Mouse (Mus musculus) forebrain, embryonic 14.5 days (tissue): ENCODE measurements at regions not wholly inside any gene's neighbourhood (a gene's known extent, or its start where the extent isn't known, plus 50 kb on each side); places are given as distances from the start of the nearest gene placed in this dataset.

Experiments used
- ATAC-seq: fragments of 200-750 bp; cut with Nextera tagmentation; 2 replicates; pipeline ENCODE4 v1.8.0; 2017; ENCODE audit warnings: mild to moderate bottlenecking, moderate library complexity
- DNase-seq: peaks from one replicate; pipeline ENCODE4 v3.0.0-alpha.2; 2015; ENCODE audit warnings: low spot score
- H3K27ac ChIP-seq: fragments of 300-500 bp; sonication (generic); 2 replicates; pipeline ENCODE4 v1.5.1; 2014; ENCODE audit warnings: low read depth, mild to moderate bottlenecking, control low read depth, low read length, moderate library complexity
- H3K27me3 ChIP-seq: fragments of 300-500 bp; sonication (generic); replicated peaks from 2 replicates; pipeline ENCODE4 v1.6.1; 2014; ENCODE audit warnings: low read length, control low read depth, mixed read lengths; ENCODE audit not compliant: control insufficient read depth, insufficient read depth
- H3K36me3 ChIP-seq: fragments of 300-500 bp; sonication (generic); 2 replicates; pipeline ENCODE4 v1.6.1; 2014; ENCODE audit warnings: low read length, control low read depth; ENCODE audit not compliant: control insufficient read depth, insufficient read depth
- H3K4me1 ChIP-seq: fragments of 300-500 bp; sonication (generic); 2 replicates; pipeline ENCODE4 v1.6.1; 2014; ENCODE audit warnings: antibody characterized with exemption, low read length, control low read depth; ENCODE audit not compliant: control insufficient read depth, insufficient read depth
- H3K4me2 ChIP-seq: fragments of 300-500 bp; sonication (generic); 2 replicates; pipeline ENCODE4 v1.6.1; 2014; ENCODE audit warnings: mild to moderate bottlenecking, control low read depth, low read length
- H3K4me3 ChIP-seq: fragments of 300-500 bp; sonication (generic); 2 replicates; pipeline ENCODE4 v1.5.1; 2014; ENCODE audit warnings: low read depth, low read length, control low read depth
- H3K9ac ChIP-seq: fragments of 300-500 bp; sonication (generic); 2 replicates; pipeline ENCODE4 v1.6.1; 2014; ENCODE audit warnings: mild to moderate bottlenecking, low read length, control low read depth, moderate library complexity
- H3K9me3 ChIP-seq: fragments of 300-500 bp; sonication (generic); replicated peaks from 2 replicates; pipeline ENCODE4 v1.6.1; 2016; ENCODE audit warnings: low read length, control low read depth, mixed read lengths; ENCODE audit not compliant: control insufficient read depth
- WGBS: fragments of 180-500 bp; shearing (Covaris S2); extraction: QIAGEN DNeasy Blood & Tissue Kit; methylation state at CpG from one replicate; pipeline ENCODE4 v1.1.7; 2014; 5-methylcytosine and 5-hydroxymethylcytosine counted together

GRCm38 (mm10) chrX:76077781-76078180, 186.3 kb upstream of the Cldn34b3 start:
- WGBS, result 50% methylated on average over 3 of the region's 3 CpGs

GRCm38 (mm10) chrX:76082670-76083069, 181.4 kb upstream of the Cldn34b3 start:
- ATAC-seq, result no peak
- no peaks in the 10 kb centered on the region for H3K4me1 ChIP-seq
- no peak overlapping the region for H3K27ac ChIP-seq
- no peak overlapping the region for H3K4me3 ChIP-seq
- H3K36me3 ChIP-seq, result no peaks in the 10 kb centered on the region
- H3K4me2 ChIP-seq, result no peak overlapping the region
- peak; percentile 32 for DNase-seq
- no peaks in the 10 kb centered on the region for H3K9me3 ChIP-seq
- H3K9ac ChIP-seq, result no peak overlapping the region
- 74% methylated on average over 4 of the region's 4 CpGs for WGBS
- H3K27me3 ChIP-seq, result no peaks in the 10 kb centered on the region

More at GRCm38 (mm10) chrX:76077781-76078180, 186.3 kb upstream of the Cldn34b3 start:
- DNase-seq (peak; percentile 0), ATAC-seq (no peak)
- no peaks in the 10 kb centered on the region for H3K36me3 ChIP-seq
- H3K9me3 ChIP-seq, result no peaks in the 10 kb centered on the region
- no peak overlapping the region for H3K9ac ChIP-seq
- no peaks in the 10 kb centered on the region for H3K27me3 ChIP-seq
- H3K27ac ChIP-seq, result no peak overlapping the region
- no peak overlapping the region for H3K4me2 ChIP-seq
- H3K4me3 ChIP-seq, result no peak overlapping the region
- H3K4me1 ChIP-seq, result no peaks in the 10 kb centered on the region

GRCm38 (mm10) chrX:76110763-76111474, 153.2 kb upstream of the Cldn34b3 start:
- H3K36me3 ChIP-seq, result no peaks in the 10 kb centered on the region
- no peak overlapping the region for H3K27ac ChIP-seq
- no peak overlapping the region for H3K4me3 ChIP-seq
- H3K27me3 ChIP-seq, result no peaks in the 10 kb centered on the region
- no peak overlapping the region for H3K4me2 ChIP-seq
- H3K9ac ChIP-seq, result no peak overlapping the region
- no peaks in the 10 kb centered on the region for H3K4me1 ChIP-seq
- DNase-seq (no peak), ATAC-seq (no peak)
- H3K9me3 ChIP-seq, result no peaks in the 10 kb centered on the region
- 71% methylated on average over 4 of the region's 4 CpGs for WGBS

GRCm38 (mm10) chrX:76116086-76116485, 148.0 kb upstream of the Cldn34b3 start:
- H3K4me3 ChIP-seq, result no peak overlapping the region
- DNase-seq (peak; percentile 2), ATAC-seq (no peak)
- no peak overlapping the region for H3K4me2 ChIP-seq
- no peaks in the 10 kb centered on the region for H3K36me3 ChIP-seq
- no peaks in the 10 kb centered on the region for H3K4me1 ChIP-seq
- H3K9ac ChIP-seq, result no peak overlapping the region
- no peaks in the 10 kb centered on the region for H3K9me3 ChIP-seq
- 32% methylated on average over 1 of the region's 1 CpGs for WGBS
- H3K27me3 ChIP-seq, result no peaks in the 10 kb centered on the region
- no peak overlapping the region for H3K27ac ChIP-seq

GRCm38 (mm10) chrX:76116562-76116961, 147.5 kb upstream of the Cldn34b3 start:
- no peaks in the 10 kb centered on the region for H3K27me3 ChIP-seq
- H3K4me3 ChIP-seq, result no peak overlapping the region
- H3K4me1 ChIP-seq, result no peaks in the 10 kb centered on the region
- H3K9me3 ChIP-seq, result no peaks in the 10 kb centered on the region
- 78% methylated on average over 1 of the region's 1 CpGs for WGBS
- H3K36me3 ChIP-seq, result no peaks in the 10 kb centered on the region
- H3K9ac ChIP-seq, result no peak overlapping the region
- DNase-seq (no peak), ATAC-seq (no peak)
- no peak overlapping the region for H3K4me2 ChIP-seq
- H3K27ac ChIP-seq, result no peak overlapping the region

GRCm38 (mm10) chrX:76120936-76121335, 143.2 kb upstream of the Cldn34b3 start:
- peak; percentile 3 for DNase-seq
- H3K36me3 ChIP-seq, result no peaks in the 10 kb centered on the region
- no peak for ATAC-seq
- H3K27ac ChIP-seq, result no peak overlapping the region
- H3K4me2 ChIP-seq, result no peak overlapping the region
- H3K9ac ChIP-seq, result no peak overlapping the region
- no peak overlapping the region for H3K4me3 ChIP-seq
- no peaks in the 10 kb centered on the region for H3K9me3 ChIP-seq
- H3K4me1 ChIP-seq, result no peaks in the 10 kb centered on the region
- no peaks in the 10 kb centered on the region for H3K27me3 ChIP-seq
- WGBS, result 61% methylated on average over 3 of the region's 3 CpGs

GRCm38 (mm10) chrX:76123355-76123754, 140.7 kb upstream of the Cldn34b3 start:
- Histone ChIP-seq H3K4me3 (no peak overlapping the region), H3K4me1 (no peaks in the 10 kb centered on the region), H3K27ac (no peak overlapping the region), H3K9ac (no peak overlapping the region), H3K4me2 (no peak overlapping the region), H3K9me3 (no peaks in the 10 kb centered on the region), H3K27me3 (no peaks in the 10 kb centered on the region), H3K36me3 (no peaks in the 10 kb centered on the region)
- ATAC-seq (peak; percentile 40), DNase-seq (peak; percentile 77)
- 22% methylated on average over 2 of the region's 2 CpGs for WGBS

- DNase-seq, result peak; percentile 6
- no peaks in the 10 kb centered on the region for H3K36me3 ChIP-seq
- H3K4me3 ChIP-seq, result no peak overlapping the region
- no peak overlapping the region for H3K9ac ChIP-seq
- no peaks in the 10 kb centered on the region for H3K9me3 ChIP-seq
- no peaks in the 10 kb centered on the region for H3K4me1 ChIP-seq
- H3K27ac ChIP-seq, result no peak overlapping the region
- no peak overlapping the region for H3K4me2 ChIP-seq
- ATAC-seq, result no peak
- H3K27me3 ChIP-seq, result no peaks in the 10 kb centered on the region
- 53% methylated on average over 2 of the region's 2 CpGs for WGBS
Measured at GRCm38 (mm10) chrX:76137729-76138128, 126.4 kb upstream of the Cldn34b3 start.

- Histone ChIP-seq H3K27me3 (no peaks in the 10 kb centered on the region), H3K9me3 (no peaks in the 10 kb centered on the region), H3K4me1 (no peaks in the 10 kb centered on the region), H3K36me3 (no peaks in the 10 kb centered on the region), H3K4me3 (no peak overlapping the region), H3K9ac (no peak overlapping the region), H3K4me2 (no peak overlapping the region), H3K27ac (no peak overlapping the region)
- WGBS, result 83% methylated on average over 2 of the region's 2 CpGs
- ATAC-seq (no peak), DNase-seq (no peak)
Measured at GRCm38 (mm10) chrX:76141022-76141421, 123.1 kb upstream of the Cldn34b3 start.
